Mouse (Mus musculus): ENCODE data around the gene Tnfrsf12a.

DNA sequence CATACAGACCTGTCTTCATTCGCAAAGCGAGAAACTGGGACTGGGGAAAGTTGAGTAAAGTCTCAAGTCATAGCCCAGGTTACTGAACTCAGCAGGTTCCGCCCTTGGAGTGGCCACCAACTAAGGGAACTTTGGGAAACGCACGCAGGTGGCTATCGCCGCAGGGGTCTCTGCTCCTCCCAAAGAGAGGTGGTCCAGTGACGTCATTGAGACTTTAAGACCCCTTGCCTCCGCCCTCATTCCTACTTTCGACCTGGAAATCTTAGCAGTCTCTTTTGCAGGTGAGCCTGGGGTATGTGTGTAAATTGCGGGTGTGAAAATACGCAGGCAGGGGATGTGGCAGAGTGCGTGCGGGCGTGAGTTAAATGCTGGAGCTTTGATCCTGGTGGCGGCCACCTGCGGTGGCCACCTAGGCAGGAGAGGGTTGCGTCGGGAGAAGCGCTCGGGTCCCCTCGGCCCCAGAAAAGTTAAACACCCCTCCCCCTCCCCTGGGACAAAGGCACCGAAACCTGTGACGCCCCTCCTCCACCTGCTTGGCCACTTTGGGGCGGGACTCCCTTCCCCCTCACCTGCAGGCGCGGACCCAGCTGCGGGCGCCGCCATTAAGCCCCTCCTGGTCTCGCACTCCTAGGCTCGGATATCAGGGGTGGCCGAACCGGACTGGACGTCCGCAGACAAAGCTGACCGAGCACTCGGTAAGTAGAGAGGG lies 2.0 kb upstream of the Tnfrsf12a start, which contains the start of gene Cldn6:
- TF ChIP-seq POLR2A (IDR thresholded peaks at IDR 0.05; ENCODE audit: control insufficient read depth, low read depth, low read length) (no peak), CTCF (IDR thresholded peaks at IDR 0.05; ENCODE audit: control insufficient read depth, insufficient read depth, insufficient replicate concordance, low read depth, low read length) (no peak)
